Mouse (Mus musculus): ENCODE measurements around the gene Ece1. TPM values are rescaled to one million over a fixed set of nuclear protein-coding genes. Genes with fewer than 3 reads are reported as not detected.
A peak's percentile ranks its signal among the peaks of the same experiment; 100 is the strongest.

Ece1 gene
- total RNA-seq, 2 experiments from 2014 or later: 94.5 to 117 TPM

DNA sequence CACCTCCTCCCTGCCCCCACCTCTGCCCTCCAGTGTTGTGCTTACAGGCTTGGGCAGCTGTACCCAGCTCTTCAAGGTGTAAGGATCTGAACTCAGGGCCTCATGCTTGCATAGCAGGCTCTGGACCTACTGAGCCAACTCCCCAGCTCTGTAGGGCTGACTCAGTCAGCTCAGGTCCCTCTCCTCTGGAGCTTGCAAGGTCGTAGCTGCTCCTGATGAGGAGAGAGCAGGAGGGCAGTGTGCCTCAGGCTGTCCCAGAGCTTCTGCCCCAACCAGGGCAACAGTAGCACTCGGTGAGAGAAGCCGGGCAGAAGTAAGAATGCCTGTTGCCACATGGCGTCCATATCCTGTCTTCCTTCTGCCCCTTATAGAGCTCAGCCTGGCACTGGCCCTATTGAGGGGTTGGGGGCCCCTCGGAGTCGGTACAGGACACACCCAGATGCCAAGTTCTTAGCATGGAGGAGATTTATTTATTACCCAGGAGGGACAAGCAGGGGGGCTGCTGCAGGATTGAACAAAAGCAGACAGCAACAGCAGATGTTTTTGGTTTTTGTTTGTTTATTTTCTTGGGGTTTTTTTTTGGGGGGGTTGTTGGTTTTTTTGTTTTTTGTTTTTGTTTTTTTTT lies 70.6 kb downstream of the Ece1 start:
- DNase-seq: no peak
- intact Hi-C loops (cut with DNase I): no loop called here

DNA sequence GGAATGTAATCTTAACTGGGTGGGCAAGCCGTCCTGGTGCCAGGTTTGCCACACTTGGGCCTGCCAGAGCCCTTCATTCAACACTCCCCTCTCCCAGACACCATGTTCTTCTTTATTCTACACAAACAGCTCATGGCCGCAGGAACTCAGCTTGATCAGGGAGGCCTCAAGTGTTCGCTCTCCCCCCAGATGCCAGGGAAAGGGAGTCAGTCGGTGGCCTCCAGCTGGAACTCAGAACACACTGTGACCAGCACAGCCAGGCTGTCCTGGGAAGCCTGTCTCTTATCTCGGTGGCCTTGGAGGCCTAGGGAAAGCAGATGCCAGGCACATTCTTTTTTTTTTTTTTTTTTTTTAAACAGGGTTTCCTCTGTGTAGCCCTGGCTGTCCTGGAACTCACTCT lies 71.3 kb downstream of the Ece1 start:
- DNase-seq: no peak
- intact Hi-C loops (cut with DNase I): no loop called here

DNA sequence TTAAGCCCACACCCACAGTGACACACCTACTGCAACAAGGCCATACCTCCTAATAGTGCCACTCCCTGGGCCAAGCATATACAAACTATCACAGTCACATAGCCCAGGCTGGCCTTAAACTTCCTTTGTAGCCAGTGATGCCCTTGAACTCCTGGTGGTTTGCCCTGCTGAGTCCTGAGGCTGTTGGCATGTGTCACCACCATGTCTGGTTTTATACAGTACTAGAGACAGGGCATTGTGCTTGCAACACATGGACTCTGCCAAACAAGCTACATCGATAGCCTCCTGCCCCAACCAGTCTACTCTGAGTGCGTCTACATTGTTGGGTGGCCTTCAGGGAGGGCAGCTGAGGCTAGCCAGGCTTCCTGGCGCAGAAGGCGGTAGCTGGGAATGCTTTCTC lies 74.1 kb downstream of the Ece1 start:
- intact Hi-C loops (cut with DNase I): no loop called here
- no peak for DNase-seq

DNA sequence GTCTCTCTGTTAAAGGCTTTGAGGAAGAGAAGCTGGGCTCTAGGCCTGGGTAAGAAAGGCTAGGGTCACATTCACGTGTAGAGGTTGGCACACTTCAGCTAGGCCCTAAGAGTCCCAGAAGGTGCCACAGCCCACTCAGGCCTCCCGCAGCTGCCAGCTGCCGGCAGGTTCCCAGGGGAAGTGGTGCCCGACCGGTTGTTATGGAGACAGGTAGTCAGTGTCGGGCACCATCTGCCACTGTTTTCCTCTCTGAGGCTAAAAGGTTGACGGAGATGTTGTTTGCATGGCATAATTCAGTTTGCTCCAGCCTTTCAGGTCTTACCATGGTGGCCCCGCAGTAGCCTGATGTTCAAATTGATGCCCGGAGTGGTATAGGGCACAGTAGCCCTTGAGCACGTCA lies 78.0 kb downstream of the Ece1 start:
- intact Hi-C loops (cut with DNase I): no loop called here
- no peak for DNase-seq

DNA sequence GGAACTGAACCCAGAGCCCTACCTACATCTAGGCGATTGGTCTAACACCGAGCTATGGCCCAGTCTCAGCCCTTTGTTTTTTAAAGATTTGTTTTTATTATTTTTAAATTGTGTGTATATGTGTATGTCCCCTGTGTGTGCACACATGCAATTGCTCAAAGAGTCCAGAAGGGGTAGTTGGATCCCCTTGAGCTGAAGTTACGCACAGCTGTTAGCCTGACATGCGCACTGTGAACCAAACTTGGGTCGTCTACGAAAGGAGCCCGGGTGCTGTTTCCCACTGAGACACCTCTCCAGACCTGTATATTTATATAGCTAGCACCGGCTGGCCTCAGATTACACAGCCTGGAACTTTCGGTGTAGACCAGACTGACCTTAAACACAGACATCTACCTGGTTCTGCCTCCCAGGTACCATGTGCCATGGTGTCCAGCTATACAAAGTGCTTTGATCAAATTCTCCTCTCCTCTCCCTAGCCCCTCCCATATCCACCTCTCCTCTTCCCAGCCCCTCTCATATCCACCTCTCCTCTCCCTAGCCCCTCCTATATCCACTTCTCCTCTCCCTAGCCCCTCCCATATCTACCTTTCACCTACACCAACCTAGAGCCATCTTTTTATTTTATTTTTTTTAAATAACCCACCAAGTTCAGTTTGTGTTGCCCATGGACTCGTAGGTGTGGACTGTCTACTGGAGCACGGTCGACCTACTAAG lies 79.3 kb downstream of the Ece1 start:
- intact Hi-C loops (cut with DNase I): no loop called here
- no peak for DNase-seq

DNA sequence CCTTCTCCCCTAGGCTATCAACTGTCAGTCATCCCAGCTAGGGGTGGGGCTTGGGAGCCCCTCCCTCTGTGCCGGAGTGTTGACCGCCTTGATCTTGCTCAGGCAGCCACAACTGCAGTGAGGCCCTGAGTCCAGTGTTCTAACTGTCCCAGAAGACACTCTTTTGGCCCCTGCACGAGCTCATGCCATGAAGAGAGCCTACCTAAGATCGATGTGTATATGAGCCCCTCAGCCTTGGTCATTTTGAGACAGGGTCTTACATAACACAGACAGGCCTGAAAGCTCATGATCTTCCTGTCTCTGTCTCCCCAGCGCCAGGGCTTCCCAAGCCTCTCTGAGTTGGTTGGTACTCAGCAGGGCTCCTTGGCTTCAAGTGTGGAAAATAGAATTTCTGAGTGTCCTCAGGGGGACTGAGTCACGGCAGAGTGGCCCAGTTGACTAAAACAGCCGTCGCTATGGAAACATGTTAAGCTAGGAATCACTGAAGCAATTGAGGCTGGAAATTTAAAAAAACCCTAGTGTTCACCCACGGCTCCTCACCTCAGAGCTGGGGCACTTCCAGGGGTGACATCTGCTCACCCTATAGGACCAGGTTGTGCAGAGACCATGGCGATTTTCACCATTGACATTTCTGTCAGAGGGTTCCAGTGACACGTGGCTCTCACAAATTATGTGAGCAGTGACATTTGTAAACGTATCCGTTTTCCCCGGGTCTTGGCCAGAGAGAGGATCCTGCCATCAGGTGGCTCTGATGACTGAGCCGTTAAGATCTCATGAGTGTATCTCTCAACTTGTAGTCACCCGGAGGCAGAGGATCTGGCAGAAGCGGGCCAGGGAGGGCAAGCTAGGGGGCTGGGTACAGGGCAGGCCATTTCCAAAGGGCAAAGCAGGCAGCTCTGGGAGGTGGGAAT lies 80.1 kb downstream of the Ece1 start:
- intact Hi-C loops (cut with DNase I): no loop called here
- peak; percentile 53 to 55 for DNase-seq

DNA sequence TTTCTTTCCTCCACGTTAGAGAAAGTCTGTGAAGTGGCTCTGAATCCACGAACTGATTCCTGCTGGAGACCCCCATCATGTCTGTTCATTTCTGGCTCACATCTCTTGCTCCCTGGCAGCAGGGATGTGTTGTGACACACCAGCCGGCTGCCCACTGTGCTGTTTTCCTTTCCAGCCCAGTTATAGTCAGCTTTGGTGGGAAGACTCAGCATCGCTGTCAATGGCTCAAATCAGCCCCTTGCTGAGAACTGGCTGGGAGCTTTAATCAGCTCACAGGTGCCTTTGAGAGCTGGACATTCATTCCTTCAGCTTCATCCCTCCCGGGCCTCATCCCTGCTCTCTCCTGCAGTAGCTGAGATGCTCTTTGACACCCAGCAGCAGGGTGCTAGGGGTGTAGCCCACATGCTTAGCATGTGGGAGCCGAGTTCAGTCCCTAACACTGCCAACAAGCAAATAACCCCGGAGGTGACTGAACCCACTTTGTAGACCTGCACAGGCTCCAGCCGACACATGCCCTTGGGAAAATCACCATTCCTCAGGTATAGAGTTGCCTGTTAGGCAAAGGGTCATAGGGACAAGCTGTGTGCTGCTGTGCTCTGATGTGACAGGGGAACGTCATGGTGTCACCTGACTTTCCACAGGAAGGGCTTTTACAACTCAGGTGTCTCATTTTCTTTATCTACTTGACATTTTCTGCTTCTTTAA lies 80.9 kb downstream of the Ece1 start:
- no peak for DNase-seq
- intact Hi-C loops (cut with DNase I): no loop called here

DNA sequence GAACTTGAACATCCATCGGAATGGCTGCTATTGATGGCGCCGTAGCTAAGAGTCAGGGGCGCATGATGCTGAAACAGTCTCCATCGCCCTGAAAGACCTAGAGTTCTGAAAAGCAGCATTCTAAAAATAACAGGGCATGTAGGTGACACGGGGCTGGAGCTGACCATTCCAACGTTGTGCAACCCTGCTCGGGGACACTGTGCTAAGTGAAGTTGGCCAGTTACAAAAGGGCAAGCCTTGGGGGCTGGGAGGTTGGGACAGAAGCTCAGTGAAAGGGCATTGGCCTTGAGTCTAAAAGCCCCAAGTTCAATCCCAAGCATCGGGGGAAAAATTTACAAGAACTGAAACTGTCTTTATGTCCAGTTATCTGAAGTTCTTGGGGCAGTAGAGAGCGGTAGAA lies 81.5 kb downstream of the Ece1 start:
- DNase-seq: peak in 1 of 2 experiments; percentile 38
- intact Hi-C loops (cut with DNase I): no loop called here

DNA sequence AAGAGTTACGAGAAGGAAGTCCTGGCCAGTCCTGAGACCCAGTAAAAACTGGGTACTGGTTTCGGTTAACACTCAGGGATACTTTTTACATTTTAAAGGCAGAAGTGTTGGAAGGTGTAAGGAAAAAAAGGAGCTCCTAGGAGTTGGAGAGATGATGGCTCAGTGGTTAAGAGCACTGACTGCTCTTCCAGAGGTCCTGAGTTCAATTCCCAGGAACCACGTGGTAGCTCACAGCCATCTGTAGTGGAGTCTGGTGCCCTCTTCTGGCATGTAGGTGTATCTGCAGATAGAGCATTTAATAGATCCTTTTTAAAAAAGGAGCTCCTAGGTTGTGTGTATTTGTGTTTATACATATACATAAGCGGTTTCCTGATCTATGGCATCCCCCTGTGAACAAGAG lies 83.3 kb downstream of the Ece1 start:
- intact Hi-C loops (cut with DNase I): loop anchor here (2.0 kb wide), 1 partner anchor 101 kb away; no protein-coding TSS in a partner anchor

DNA sequence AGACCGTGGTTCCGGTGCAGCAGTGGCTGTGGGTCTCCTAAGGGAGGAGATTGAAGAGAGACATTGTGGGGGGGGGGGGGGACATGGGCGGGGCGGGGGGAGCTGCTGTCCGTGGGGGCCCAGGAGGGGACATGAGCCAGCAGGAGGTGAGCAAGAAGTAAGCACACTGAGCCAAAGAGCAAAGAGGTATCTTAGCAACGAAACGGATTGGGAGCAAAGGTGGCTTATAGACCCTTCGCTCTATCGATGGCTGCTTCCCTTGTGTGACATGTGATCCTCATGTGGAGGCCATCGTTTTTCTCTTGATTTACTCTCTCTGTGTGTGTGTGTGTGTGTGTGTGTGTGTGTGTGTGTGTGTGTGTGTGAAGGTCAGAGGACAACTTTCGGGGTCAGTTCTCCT lies 84.4 kb downstream of the Ece1 start:
- intact Hi-C loops (cut with DNase I): no loop called here
- DNase-seq: no peak

More for the DNA sequence above, 83.3 kb downstream of the Ece1 start:
- no peak for DNase-seq

DNA sequence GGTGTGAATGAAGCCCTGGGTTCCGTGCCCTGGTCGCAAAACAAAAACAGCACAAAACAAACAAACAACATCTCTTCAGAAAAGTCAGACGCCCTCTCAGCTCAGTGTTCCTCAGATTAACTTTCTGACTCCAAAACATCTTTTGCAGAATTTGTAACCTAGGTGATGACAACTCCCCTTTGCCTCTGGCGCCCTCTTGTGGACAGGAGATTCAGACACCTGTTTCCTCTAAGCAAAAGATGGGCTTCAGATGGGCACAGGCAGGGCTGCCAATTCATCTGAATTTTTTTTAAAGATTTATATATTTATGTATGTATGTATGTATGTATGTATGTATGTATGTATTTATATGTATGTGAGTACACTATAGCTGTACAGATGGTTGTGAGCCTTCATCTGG lies 90.8 kb downstream of the Ece1 start:
- intact Hi-C loops (cut with DNase I): loop anchor here (1.0 to 2.0 kb wide), 3 partner anchors 42 to 222 kb away; no protein-coding TSS in a partner anchor

DNA sequence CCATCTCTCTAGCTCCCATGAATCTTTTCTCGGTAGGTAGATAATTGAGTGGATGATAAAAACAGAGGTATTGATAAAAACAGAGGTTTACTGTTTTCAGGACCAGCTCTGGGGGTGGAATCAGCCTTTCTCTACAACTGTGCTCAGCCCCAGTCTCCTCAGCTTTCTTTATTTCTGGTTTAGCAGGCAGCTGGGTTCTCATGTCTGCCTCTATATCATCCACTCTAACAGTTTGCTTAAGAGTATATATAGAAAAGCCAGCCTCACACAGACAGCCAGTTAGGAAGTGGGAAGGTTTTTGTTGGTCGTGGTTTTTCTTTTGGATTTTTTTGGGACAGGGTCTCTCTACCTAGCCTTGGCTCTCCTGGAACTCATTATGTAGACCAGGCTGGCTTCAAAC lies 92.1 kb downstream of the Ece1 start:
- DNase-seq: no peak
- intact Hi-C loops (cut with DNase I): no loop called here

More for the DNA sequence above, 90.8 kb downstream of the Ece1 start:
- DNase-seq: peak; percentile 80 to 88

DNA sequence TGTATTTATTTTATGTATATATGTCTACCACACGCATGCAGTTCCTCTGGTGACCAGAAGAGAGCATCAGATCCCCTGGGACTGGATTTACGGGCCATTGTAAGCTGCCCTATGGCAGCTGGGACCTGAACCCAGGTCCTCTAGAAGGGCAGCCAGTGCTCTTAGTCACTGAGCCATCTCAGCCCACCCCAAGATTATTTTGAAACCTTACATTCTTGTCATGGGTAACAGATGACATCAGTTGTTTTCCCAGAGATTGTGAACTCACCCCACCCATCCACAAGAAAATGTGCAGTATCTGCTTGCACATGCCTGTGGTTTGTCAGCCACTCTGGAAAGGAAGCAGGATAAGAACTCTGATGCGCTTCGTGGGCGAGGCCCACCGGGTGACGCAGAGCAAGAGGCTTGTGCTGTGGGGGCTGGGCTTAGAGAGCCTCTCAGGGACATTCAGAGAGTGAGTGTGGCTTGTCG lies 92.9 kb downstream of the Ece1 start:
- DNase-seq: peak; percentile 66 to 72
- intact Hi-C loops (cut with DNase I): no loop called here

DNA sequence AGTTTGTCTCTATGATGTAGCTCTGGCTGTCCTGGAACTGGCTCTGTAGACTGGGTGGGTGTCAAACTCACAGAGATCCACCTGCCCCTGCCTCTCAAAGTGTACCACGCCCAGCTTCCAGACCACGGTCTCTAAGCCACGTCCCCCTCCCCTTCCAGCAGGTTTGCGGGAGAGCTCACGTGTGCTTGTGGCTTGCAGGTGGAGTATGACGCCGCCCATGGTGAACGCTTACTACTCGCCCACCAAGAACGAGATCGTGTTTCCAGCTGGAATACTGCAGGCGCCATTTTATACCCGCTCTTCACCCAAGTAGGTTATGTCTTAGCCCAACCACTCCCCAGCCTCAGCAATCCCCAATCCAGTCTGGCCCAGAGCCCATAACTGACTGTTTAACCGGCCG lies 94.2 kb downstream of the Ece1 start:
- intact Hi-C loops (cut with DNase I): no loop called here
- DNase-seq: no peak

DNA sequence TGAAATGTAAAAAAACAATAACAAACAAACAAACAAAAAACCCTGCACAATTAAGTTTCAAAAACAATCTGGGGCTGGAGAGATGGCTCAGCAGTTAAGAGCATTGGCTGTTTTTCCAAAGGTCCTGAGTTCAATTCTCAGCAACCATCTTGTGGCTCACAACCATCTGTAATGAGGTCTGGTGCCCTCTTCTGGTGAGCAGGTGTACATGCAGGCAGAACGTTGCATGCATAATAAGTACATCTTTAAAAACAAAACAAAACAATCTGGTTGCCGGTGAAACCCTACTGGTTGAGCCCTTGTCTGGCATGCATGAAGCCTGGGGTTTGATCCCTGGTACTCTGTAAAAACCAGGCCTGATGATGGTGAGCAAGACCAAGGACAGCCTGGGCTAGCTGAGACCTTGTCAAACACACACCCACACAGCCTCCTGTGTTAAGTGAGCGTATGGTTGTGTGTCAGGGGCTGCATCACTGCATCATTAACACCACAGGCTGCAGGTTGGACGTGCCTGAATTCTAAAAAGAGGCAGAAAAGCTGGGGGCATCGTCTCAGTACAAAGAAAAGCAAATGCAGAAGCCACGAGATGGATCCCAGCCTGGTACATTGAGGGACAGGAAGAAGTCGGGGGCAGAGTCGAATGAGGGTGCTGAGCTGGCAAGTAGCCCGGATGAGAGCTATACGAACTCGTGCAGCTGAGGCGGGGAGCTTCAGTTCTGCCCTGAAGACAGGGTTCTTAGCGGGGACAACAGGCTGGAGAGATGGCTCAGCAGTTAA lies 98.0 kb downstream of the Ece1 start:
- intact Hi-C loops (cut with DNase I): loop anchor here (10.0 kb wide), 1 partner anchor 145 kb away; no protein-coding TSS in a partner anchor
- no peak for DNase-seq

DNA sequence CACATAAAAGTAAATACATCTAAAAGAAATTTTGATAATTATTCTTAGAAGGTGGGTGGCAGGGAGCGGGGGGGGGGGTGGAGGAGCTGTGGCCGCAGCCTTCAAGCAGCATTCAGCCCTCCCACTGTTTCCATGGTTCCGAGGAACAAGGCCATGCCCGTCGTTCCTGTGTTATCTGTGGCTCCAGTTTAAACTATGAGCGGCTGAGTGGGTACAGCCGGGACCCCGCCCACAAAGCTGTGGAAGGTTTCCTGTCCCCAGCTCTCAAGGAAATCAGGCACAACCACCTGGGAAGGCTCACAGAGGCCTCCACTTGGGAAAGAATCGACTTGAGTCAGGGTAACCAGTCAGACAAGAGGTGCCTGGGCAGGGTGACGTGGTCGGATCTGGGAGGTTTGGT lies 98.7 kb downstream of the Ece1 start:
- intact Hi-C loops (cut with DNase I): loop anchor here (10.0 kb wide), 1 partner anchor 144 kb away; no protein-coding TSS in a partner anchor
- DNase-seq: no peak

DNA sequence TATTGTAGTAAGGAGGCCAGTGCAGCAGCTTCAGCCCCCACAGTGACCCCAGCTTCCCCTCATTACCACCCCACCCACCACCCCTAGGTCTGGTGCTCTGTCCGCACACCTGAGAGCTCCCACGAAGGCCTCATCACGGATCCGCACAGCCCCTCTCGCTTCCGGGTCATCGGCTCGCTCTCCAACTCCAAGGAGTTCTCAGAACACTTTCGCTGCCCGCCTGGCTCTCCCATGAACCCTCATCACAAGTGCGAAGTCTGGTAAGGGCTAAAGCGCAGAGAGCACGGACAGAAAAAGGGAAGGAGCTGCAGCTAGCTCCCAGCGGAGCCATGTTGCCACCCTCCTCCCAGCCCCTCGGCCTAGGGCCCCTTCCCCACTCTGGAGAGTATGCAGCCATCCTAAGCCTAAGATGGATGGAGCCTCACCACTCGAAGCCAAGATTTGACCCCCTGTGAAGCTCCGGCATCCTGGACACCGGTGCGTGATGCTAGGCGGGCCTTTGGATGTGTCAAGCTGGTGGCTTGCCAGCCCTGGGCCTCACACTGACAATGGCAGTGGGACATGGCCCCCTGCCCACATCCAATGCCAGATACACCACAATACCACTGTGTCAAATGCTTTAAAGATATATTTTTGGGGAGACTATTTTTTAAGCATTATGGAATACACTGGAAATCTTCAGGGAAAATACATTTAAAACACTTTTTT lies 100.8 kb downstream of the Ece1 start:
- no peak for DNase-seq
- intact Hi-C loops (cut with DNase I): loop anchor here (10.0 kb wide), 1 partner anchor 142 kb away; no protein-coding TSS in a partner anchor

DNA sequence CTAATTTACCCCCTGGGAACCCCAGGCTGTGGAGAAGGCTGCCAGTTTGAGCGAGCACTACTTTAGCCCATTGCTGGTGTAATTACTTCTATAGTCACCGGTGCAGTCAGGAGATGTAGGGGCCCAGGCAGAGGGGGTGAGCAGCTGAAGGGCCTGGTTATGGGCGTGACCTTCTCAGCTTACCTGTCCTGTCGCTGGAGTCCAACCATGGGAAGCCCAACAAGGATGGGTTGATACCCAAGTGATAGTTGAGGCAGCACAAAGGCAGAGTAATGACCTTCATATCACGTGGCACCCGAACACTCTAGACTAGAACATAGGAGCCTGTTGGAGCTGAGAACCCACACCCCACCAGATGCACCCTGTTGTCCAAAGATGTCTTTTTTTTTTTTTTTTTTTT lies 101.4 kb downstream of the Ece1 start:
- intact Hi-C loops (cut with DNase I): loop anchor here (10.0 kb wide), 1 partner anchor 141 kb away; no protein-coding TSS in a partner anchor

More for the DNA sequence above, 101.4 kb downstream of the Ece1 start:
- no peak for DNase-seq
